Mouse (Mus musculus) kidney, adult 2 months (tissue): ENCODE measurements at regions not wholly inside any gene's neighbourhood (a gene's known extent, or its start where the extent isn't known, plus 50 kb on each side); places are given as distances from the start of the nearest gene placed in this dataset.

Source experiments
- CTCF ChIP-seq: fragments of 200-500 bp; conservative IDR thresholded peaks from 2 replicates; pipeline ENCODE4 v1.5.1; 2011; ENCODE audit warnings: low read depth, mild to moderate bottlenecking, control low read depth, low read length, moderate library complexity, mixed read lengths; ENCODE audit not compliant: insufficient read depth, insufficient read length
- POLR2A ChIP-seq: fragments of 200-500 bp; IDR thresholded peaks from one replicate; pipeline ENCODE4 v1.6.1; 2011; ENCODE audit warnings: low read depth, low read length, control low read depth

DNA sequence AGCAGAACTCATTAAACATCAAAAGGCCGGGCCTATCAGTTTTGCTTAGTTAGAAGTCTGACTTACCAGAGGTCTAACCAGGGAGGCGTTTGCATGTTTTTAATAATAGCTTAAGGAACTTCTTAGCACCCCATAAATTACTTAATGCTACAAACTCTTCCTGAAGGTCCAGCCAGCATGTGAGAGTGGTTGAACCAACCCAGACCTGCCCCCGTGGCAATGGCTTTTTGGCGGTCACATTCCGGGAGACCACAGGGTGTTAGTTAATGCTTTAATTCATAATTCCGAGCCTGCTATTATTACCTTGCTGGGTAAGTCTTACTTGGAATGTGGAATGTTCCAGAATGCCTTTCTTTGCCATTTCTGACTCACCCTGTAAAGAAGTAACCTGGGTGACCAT is 98.2 kb upstream of the Hao2 start:
- TF ChIP-seq CTCF (no peak), POLR2A (no peak)
